ENCODE assay signal across 9 mouse cellular contexts in the genomic region with DNA sequence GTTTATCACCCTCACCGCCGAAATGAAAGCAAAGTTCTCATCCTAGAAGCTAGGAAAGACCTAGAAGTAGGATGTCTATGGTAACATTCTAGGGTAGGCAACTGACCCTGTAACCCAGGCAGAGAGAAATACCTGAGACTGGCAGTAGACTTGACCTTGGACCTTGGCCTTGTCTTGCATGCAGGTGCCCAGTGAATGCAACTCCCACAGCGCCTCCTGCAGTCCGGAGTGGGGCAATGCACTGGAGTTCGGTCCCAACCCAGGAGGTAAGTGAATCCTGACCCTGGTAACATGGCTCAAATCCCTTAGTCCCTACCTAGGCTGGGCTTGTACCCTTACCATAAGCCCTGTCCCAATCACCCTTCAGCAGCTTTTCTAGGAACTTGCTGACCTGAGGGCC. TPM values are rescaled to one million over a fixed set of nuclear protein-coding genes. Genes with fewer than 3 reads are reported as not detected.
DNase-seq lines count a peak whose midpoint lies in the region; ATAC-seq and TF ChIP-seq lines count a peak whose summit lies in the region.
"Had no signal": no experiment of that assay in that cellular context is flagged by ENCODE, and none has a peak within 500 bp of the region (broad histone marks: within the 10 kb centered on the region; RNA-seq: fewer than 3 reads in every experiment).

No protein-coding gene starts in this region.

- no peak overlapping the region for H3K9ac ChIP-seq in kidney, embryonic 16.5 days (replicated peaks; ENCODE audit: low read length)
- no peak overlapping the region for H3K9ac ChIP-seq in liver, postnatal 0 days (replicated peaks)

- H3K27ac ChIP-seq in kidney, embryonic 16.5 days (ENCODE audit: low read length): no peak overlapping the region
- H3K27ac ChIP-seq in liver, postnatal 0 days (ENCODE audit: low read depth): no peak overlapping the region

- H3K4me3 ChIP-seq in kidney, embryonic 16.5 days (ENCODE audit: low read length): no peak overlapping the region
- H3K4me3 ChIP-seq in liver, postnatal 0 days (ENCODE audit: low read depth, low read length): no peak overlapping the region

- H3K4me2 ChIP-seq in kidney, embryonic 16.5 days (replicated peaks; ENCODE audit: low read depth, low read length): no peak overlapping the region
- H3K4me2 ChIP-seq in liver, postnatal 0 days (ENCODE audit: low read depth, low read length): no peak overlapping the region

- 61% methylated on average over 5 of the region's 5 CpGs for WGBS in kidney, embryonic 16.5 days
- WGBS in liver, postnatal 0 days (ENCODE audit: insufficient replicate concordance): 58% methylated on average over 5 of the region's 5 CpGs

- no peak for ATAC-seq in kidney, embryonic 16.5 days (ENCODE audit: low FRiP score, low TSS enrichment)
- peak; percentile 43; the same call in 1 of the 2 replicates for ATAC-seq in liver, postnatal 0 days
- ATAC-seq in megakaryocyte, adult 5-6 weeks (ENCODE audit: poor library complexity, severe bottlenecking): no peak

- no peak for TF ChIP-seq EP300 in liver, postnatal 0 days (IDR thresholded peaks at IDR 0.05; ENCODE audit: low read depth)

- no peaks in the 10 kb centered on the region for H3K27me3 ChIP-seq in kidney, embryonic 16.5 days (ENCODE audit: insufficient read depth, low read length)
- H3K27me3 ChIP-seq in liver, postnatal 0 days (ENCODE audit: insufficient read depth, low read length): no peaks in the 10 kb centered on the region

- DNase-seq in kidney, adult 11 months: peak; percentile 8
- DNase-seq in MN1 (ENCODE audit: low spot score): peak; percentile 16
- DNase-seq in embryo, embryonic 9.5 days (ENCODE audit: extremely low spot score): peak; percentile 31
- DNase-seq in liver, postnatal 0 days: peak; percentile 62
- no peak for DNase-seq in right cerebral cortex, postnatal 10 days (ENCODE audit: low spot score in 2 of 2)
- no peak for DNase-seq in yolk sac, embryonic 10.5 days (ENCODE audit: low spot score)

- H3K4me1 ChIP-seq in kidney, embryonic 16.5 days (ENCODE audit: insufficient read depth, low read length): peaks cover 9% of the 10 kb centered on the region; the same call in 1 of the 2 replicates
- no peaks in the 10 kb centered on the region for H3K4me1 ChIP-seq in liver, postnatal 0 days (ENCODE audit: insufficient read depth)

- peak; percentile 58 for TF ChIP-seq CTCF in liver, postnatal 0 days (IDR thresholded peaks at IDR 0.05; ENCODE audit: low read depth)

- no peaks in the 10 kb centered on the region for H3K36me3 ChIP-seq in kidney, embryonic 16.5 days (ENCODE audit: insufficient read depth, low read length)
- no peaks in the 10 kb centered on the region for H3K36me3 ChIP-seq in liver, postnatal 0 days (replicated peaks; ENCODE audit: insufficient read depth, low read length)

- no peaks in the 10 kb centered on the region for H3K9me3 ChIP-seq in kidney, embryonic 16.5 days (ENCODE audit: low read length)
- no peaks in the 10 kb centered on the region for H3K9me3 ChIP-seq in liver, postnatal 0 days (ENCODE audit: low read length)

RNA-seq across cellular contexts. Expression of gene Myog, which starts 1.1 kb away (rescaled TPM):
- polyA plus RNA-seq in kidney, embryonic 16.5 days (2015; fragmentation: Nextera tagmentation; extraction: Ambion mirVana): 2.4 and 3.4 TPM in 2 replicates
- 0.64 TPM in 1 of 2 replicates, not detected in the other for polyA plus RNA-seq in liver, postnatal 0 days (2015; fragmentation: Nextera tagmentation; extraction: Ambion mirVana)
- not detected in 2 replicates for total RNA-seq in megakaryocyte, adult 5-6 weeks (2015)
- not detected in 2 replicates for total RNA-seq in megakaryocyte, adult 5-6 weeks (2017)
- total RNA-seq: adrenal gland, postnatal 36 days had no signal

RNA-seq across cellular contexts. Expression of gene Ppfia4, which starts 41.8 kb away (rescaled TPM):
- polyA plus RNA-seq in kidney, embryonic 16.5 days (2015; fragmentation: Nextera tagmentation; extraction: Ambion mirVana): 3.6 and 3.9 TPM in 2 replicates
- 1.3 and 1.6 TPM in 2 replicates for polyA plus RNA-seq in liver, postnatal 0 days (2015; fragmentation: Nextera tagmentation; extraction: Ambion mirVana)
- 43.1 and 50.5 TPM in 2 replicates for total RNA-seq in megakaryocyte, adult 5-6 weeks (2015)
- 47.0 and 55.6 TPM in 2 replicates for total RNA-seq in megakaryocyte, adult 5-6 weeks (2017)

RNA-seq across cellular contexts. Expression of gene Adora1, which starts 55.7 kb away (rescaled TPM):
- 10.4 and 10.6 TPM in 2 replicates for polyA plus RNA-seq in kidney, embryonic 16.5 days (2015; fragmentation: Nextera tagmentation; extraction: Ambion mirVana)
- 6.4 and 8.3 TPM in 2 replicates for polyA plus RNA-seq in liver, postnatal 0 days (2015; fragmentation: Nextera tagmentation; extraction: Ambion mirVana)
- not detected in 2 replicates for total RNA-seq in megakaryocyte, adult 5-6 weeks (2015)
- not detected in 2 replicates for total RNA-seq in megakaryocyte, adult 5-6 weeks (2017)

Comparison
In these comparisons a context has a peak if more than half of its experiments do, and no peak if none do; other contexts are left out.
1. DNase-seq: peak in kidney, adult 11 months (single experiment), MN1 (single experiment), embryo, embryonic 9.5 days (single experiment) and liver, postnatal 0 days (single experiment); none in right cerebral cortex, postnatal 10 days (0 of 2) and yolk sac, embryonic 10.5 days (single experiment).